Mouse (Mus musculus) midbrain, embryonic 13.5 days (tissue): ENCODE measurements around the gene Egln1. TPM values are rescaled to one million over a fixed set of nuclear protein-coding genes. Genes with fewer than 3 reads are reported as not detected.

Experiments used
- ATAC-seq: fragments of 200-750 bp; cut with Nextera tagmentation; 2 replicates; pipeline ENCODE4 v1.8.0; 2017; ENCODE audit warnings: mild to moderate bottlenecking, moderate TSS enrichment, moderate library complexity
- H3K27ac ChIP-seq: fragments of 300-500 bp; sonication (generic); 2 replicates; pipeline ENCODE4 v1.5.1; 2015; ENCODE audit warnings: inconsistent platforms, mild to moderate bottlenecking, moderate library complexity
- H3K27me3 ChIP-seq: fragments of 300-500 bp; sonication (generic); 2 replicates; pipeline ENCODE4 v1.6.1; 2015; ENCODE audit warnings: mild to moderate bottlenecking, inconsistent platforms
- H3K36me3 ChIP-seq: fragments of 300-500 bp; sonication (generic); 2 replicates; pipeline ENCODE4 v1.6.1; 2015; ENCODE audit warnings: mild to moderate bottlenecking, inconsistent platforms
- H3K4me1 ChIP-seq: fragments of 300-500 bp; sonication (generic); replicated peaks from 2 replicates; pipeline ENCODE4 v1.6.1; 2015; ENCODE audit warnings: inconsistent platforms
- H3K4me2 ChIP-seq: fragments of 300-500 bp; sonication (generic); replicated peaks from 2 replicates; pipeline ENCODE4 v1.6.1; 2015; ENCODE audit warnings: moderate library complexity, mild to moderate bottlenecking, inconsistent platforms
- H3K4me3 ChIP-seq: fragments of 300-500 bp; sonication (generic); replicated peaks from 2 replicates; pipeline ENCODE4 v1.5.1; 2015; ENCODE audit warnings: mild to moderate bottlenecking, inconsistent platforms
- H3K9ac ChIP-seq: fragments of 300-500 bp; sonication (generic); replicated peaks from 2 replicates; pipeline ENCODE4 v1.6.1; 2015; ENCODE audit warnings: mild to moderate bottlenecking, inconsistent platforms
- H3K9me3 ChIP-seq: fragments of 300-500 bp; sonication (generic); 2 replicates; pipeline ENCODE4 v1.6.1; 2016; ENCODE audit warnings: mild to moderate bottlenecking, inconsistent platforms
- WGBS: fragments of 180-500 bp; shearing (Covaris S2); methylation state at CpG from one replicate; pipeline ENCODE4 v1.1.7; 2015; 5-methylcytosine and 5-hydroxymethylcytosine counted together
- polyA plus RNA-seq: library from polyadenylated mRNA; unstranded; fragments of >200 nt; fragmentation: Nextera tagmentation; extraction: Ambion mirVana; gene quantifications from 2 replicates; pipeline ENCODE4 v1.2.1, GENCODE M21; 2015

Egln1 gene
- polyA plus RNA-seq, 1 experiment from 2014 or later, result 18.0 TPM

- Histone ChIP-seq H3K9ac (peak overlapping the region; percentile 88), H3K4me2 (peak overlapping the region; percentile 86), H3K36me3 (peaks cover 24% of the 10 kb centered on the region), H3K4me3 (peak overlapping the region; percentile 70), H3K9me3 (no peaks in the 10 kb centered on the region), H3K27ac (no peak overlapping the region), H3K27me3 (no peaks in the 10 kb centered on the region), H3K4me1 (peaks cover 17% of the 10 kb centered on the region)
- no peak for ATAC-seq
- 24% methylated on average over 8 of the region's 8 CpGs for WGBS
These were observed 85.4 kb downstream of the Egln1 start for GRCm38 (mm10) chr8:124863729-124864128.

DNA sequence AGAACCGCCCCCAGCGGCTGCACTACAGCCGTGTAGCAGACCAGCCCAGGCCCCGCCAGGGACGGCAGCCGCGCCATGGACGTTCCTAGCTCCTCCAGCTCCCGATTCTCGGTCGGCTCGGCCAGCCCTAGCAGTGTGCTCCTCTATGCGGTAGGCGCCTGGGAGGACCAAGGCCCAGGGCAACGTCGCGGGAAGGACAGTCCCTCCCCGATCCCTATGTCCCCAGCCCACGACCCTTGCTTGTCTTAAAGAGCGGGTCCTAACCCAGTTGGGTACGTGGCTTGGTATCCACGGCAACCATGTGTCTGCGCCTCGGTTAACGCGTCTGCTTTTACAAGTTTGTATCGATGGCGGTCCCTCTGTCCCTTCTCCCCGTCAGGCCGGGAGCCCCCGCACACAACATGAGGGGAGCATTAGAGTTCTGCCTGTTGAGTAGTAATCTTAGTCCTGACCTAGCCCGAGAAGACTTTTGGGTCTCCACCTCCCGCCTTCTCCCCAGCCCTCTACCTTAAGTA lies 85.9 kb downstream of the Egln1 start:
- Histone ChIP-seq H3K9me3 (no peaks in the 10 kb centered on the region), H3K9ac (peak overlapping the region; percentile 88), H3K4me1 (peaks cover 17% of the 10 kb centered on the region), H3K4me3 (peak overlapping the region; percentile 70), H3K4me2 (peak overlapping the region; percentile 86), H3K27me3 (no peaks in the 10 kb centered on the region), H3K27ac (peak overlapping the region; percentile 91), H3K36me3 (peaks cover 29% of the 10 kb centered on the region)
- ATAC-seq, result peak; percentile 91
- under 1% methylated on average over 33 of the region's 33 CpGs for WGBS

DNA sequence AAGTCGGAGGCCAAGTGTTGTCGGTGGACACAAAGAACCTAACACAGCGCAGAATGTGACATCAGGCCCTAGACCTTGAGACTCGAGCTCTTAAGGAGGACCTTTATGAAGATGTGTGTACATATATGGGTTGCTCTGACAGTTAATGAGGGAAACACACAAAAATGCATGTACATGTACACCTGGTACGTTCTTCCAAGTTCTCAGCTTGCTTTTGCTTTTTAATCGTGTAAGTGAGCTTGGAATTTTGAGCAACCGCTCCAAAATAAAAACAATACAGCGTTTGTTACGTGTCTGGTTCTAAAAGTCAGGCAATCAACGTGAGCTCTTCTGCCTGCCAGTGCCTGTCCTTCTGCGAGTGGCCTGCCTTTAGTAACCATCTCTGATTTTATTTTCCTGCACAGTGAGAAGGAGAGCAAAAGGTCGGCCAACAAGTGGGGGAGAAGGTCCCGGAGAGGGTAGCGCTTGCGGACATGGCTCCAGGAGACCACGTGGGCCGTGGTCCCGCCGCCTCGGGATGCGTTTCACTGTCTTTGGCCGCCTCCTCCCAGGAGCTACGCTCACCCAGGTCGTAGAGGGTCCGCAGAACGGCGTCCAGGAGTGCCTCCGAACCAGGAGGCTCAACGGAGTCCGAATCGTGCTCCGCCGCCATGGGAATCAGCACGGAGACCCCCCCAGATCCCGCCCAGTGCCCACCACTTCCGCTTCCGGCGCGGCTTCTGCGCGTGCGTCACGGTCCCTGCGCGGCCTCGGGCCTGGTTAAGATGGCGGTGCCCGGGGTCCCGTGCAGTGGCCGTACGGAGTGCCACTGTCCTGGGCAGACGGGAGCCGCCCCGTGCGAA lies 86.6 kb downstream of the Egln1 start, which contains the start of the genes Gnpat and 2810004N23Rik:
Gene Gnpat (plus strand): TSS at position 713 of the 842 bp plus-strand sequence.
Gene 2810004N23Rik (minus strand): TSS at position 800 of the 842 bp plus-strand sequence.
- ATAC-seq, result peak; percentile 98
- Histone ChIP-seq H3K27ac (peak within 1 kb of the TSS; percentile 91), H3K4me3 (peak within 1 kb of the TSS; percentile 70), H3K9ac (peak within 1 kb of the TSS; percentile 88), H3K27me3 (no peaks in the 10 kb centered on the region), H3K36me3 (peaks cover 36% of the 10 kb centered on the region), H3K9me3 (no peaks in the 10 kb centered on the region), H3K4me1 (peaks cover 17% of the 10 kb centered on the region), H3K4me2 (peak within 1 kb of the TSS; percentile 86)
- WGBS, result 2% methylated on average over 55 of the region's 55 CpGs

- H3K27ac ChIP-seq, result no peak overlapping the region
- WGBS, result 99% methylated on average over 3 of the region's 3 CpGs
- no peak for ATAC-seq
- no peak overlapping the region for H3K4me2 ChIP-seq
- no peak overlapping the region for H3K4me3 ChIP-seq
- no peak overlapping the region for H3K9ac ChIP-seq
- no peaks in the 10 kb centered on the region for H3K9me3 ChIP-seq
- H3K27me3 ChIP-seq, result no peaks in the 10 kb centered on the region
- peaks cover 17% of the 10 kb centered on the region for H3K4me1 ChIP-seq
- peaks cover 55% of the 10 kb centered on the region for H3K36me3 ChIP-seq
These were observed 88.9 kb downstream of the Egln1 start for GRCm38 (mm10) chr8:124860188-124860587.

DNA sequence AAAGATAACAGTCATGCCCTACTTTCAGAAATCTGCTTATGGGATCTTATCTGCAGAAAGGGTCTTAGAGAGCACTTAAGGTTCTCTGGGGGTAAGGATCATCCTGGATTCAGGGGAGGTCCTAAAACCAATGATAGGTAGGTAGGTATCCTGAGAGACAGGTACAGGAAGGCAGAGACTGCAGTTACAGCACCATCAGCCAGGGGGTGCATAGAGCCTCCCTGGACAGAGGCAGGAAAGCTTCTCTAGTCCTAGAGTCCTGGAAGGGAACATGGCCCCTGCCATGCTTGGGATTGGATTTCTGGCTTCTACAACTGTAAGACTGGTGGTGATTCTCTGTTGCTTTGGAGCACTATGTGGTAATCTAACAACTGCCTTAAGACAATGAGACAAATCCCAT lies 89.7 kb downstream of the Egln1 start:
- peaks cover 17% of the 10 kb centered on the region for H3K4me1 ChIP-seq
- no peak for ATAC-seq
- H3K9me3 ChIP-seq, result no peaks in the 10 kb centered on the region
- no peak overlapping the region for H3K4me3 ChIP-seq
- H3K9ac ChIP-seq, result no peak overlapping the region
- H3K4me2 ChIP-seq, result no peak overlapping the region
- no peaks in the 10 kb centered on the region for H3K27me3 ChIP-seq
- no peak overlapping the region for H3K27ac ChIP-seq
- H3K36me3 ChIP-seq, result peaks cover 62% of the 10 kb centered on the region

Other genes starting within 250 kb of the Egln1 start
- gene Ttc13, start 227.3 kb downstream of the Egln1 start, polyA plus RNA-seq, result 55.0 and 60.2 TPM in 2 replicates
- gene Arv1, start 227.2 kb downstream of the Egln1 start, polyA plus RNA-seq, result 32.6 and 33.3 TPM in 2 replicates
- gene Fam89a, start 197.5 kb downstream of the Egln1 start, polyA plus RNA-seq, result 0.40 and 0.43 TPM in 2 replicates
- 16.8 and 17.6 TPM in 2 replicates for gene Trim67, start 156.2 kb downstream of the Egln1 start, polyA plus RNA-seq
- gene Gnpat, start 86.3 kb downstream of the Egln1 start, polyA plus RNA-seq, result 99.1 and 106 TPM in 2 replicates
- gene 2810004N23Rik, start 86.2 kb downstream of the Egln1 start, polyA plus RNA-seq, result 35.9 and 37.4 TPM in 2 replicates
- gene Exoc8, start 51.6 kb downstream of the Egln1 start, polyA plus RNA-seq, result 11.8 and 14.4 TPM in 2 replicates
- 11.5 and 14.1 TPM in 2 replicates for gene Sprtn, start 51.4 kb downstream of the Egln1 start, polyA plus RNA-seq
- 180 and 193 TPM in 2 replicates for gene Tsnax, start 63.7 kb upstream of the Egln1 start, polyA plus RNA-seq
- 1.00 and 1.3 TPM in 2 replicates for gene Disc1, start 104.9 kb upstream of the Egln1 start, polyA plus RNA-seq